Mouse (Mus musculus) CD4-positive naive resting alpha-beta T cell, adult 76 days (primary cell): ENCODE measurements around the gene Ten1. TPM values are rescaled to one million over a fixed set of nuclear protein-coding genes. Genes with fewer than 3 reads are reported as not detected.

Source experiments
- total RNA-seq: library from RNA; stranded (reverse); gene quantifications from one replicate; pipeline ENCODE4 v1.2.4, GENCODE M21; 2023

Ten1 gene
- 31.4 TPM for total RNA-seq

DNA sequence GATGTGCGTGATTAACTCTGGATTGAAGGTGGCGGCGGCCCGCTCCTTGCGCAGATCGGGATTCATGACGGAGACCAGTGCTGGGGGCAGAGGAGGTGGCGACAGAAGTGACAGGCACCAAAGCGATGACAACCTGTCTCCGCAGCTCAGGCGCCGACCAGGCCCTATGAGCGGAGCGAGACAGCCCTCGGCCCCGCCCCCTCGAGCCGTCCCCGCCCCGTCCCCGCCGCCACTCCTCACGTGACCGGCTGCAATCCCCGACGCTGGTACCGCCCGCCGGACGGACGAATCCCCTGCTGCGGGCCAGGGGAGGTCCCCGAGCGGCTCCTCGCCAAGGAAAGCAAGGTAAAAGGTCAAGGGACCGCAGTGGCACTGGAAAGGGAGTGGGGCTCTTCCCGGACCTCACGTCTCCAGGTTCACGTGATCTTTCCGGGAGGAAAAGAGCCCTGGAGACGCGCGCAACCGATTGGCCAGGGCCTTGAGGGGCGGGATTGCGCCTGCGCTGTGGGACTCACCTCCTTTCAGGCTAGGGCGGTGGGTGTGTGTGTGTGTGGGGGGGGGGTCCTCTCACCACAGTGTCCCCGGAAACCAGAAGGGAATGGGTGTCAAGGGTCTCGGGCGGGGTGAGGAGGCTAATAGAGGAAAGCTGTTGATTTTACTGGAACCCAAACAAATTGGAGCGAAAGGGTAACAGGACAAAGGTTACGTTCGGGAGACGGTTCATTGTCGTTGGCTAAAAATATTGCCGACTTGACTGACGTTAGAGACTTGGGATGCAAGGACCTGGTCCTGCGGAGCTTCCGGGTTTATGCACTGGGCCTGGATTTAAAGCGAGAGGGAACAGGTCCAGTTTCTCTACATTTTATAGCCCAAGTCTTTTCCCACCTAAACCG is at the start of gene Ten1, which contains the start of gene Acox1:
Gene Ten1, plus strand, starts transcription at position 217 of the 893 bp plus-strand sequence.
Gene Acox1, minus strand, starts transcription at position 407 of the 893 bp plus-strand sequence.

DNA sequence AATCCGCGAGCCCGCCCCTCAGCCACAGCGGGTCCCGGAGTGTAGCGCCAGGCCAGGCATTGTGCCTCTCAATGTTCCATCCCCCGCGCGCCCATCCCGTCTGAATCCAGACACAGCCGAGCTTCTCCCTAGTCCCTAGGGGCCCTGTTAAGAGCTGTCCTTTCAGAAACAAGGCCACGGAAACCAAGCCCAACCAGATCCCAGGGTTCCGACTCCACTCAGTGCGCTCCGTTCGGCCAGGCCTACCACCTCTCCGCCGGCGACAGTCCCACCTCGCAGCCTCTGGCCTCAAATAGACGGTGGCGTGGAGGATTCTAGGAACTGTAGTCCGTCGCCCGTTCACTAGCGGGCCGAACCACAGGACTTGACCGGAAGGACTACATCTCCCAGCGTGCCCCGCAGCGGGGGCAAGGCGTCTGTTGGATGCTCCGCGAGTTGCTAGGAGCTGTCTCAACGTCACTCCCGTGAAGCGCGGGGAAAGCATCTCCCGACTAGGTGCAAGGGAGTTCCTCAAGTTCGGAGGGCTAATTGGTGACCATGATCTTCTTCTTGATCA is 30.7 kb upstream of the Ten1 start, which contains the start of gene Fbf1:
Gene Fbf1, minus strand, starts transcription at position 283 of the 556 bp plus-strand sequence.

DNA sequence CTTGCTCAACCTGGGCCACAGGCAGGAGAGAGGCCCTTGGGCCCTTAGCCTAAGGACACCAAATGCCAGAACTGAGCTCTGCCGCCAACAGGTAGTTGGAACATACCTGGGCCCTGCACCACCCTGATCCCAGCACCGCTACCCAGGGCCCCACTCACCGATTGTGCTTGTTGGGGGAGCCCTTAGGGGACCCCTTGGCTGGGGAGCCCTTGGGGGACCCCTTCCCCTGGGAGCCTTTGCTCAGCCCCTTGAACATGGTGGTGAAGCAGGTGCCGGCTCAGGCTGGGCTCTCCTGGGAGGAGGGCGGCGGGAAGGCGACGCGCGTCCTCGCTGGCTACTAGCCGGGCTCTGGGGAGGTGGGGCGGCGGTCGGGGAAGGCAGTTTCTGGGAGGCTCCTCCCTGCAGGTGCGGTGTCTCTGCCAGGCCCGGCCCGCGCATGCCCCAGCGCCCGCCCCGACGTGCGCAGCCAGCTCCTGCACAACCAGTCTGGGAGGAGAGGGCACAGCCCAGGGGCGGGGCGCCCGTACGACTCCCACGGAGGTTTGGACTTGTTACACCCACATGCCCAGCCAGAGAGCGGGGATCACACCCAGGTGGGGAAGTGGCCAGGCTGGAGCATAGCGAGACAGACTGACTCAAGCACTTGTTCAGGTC is 39.2 kb downstream of the Ten1 start, which contains the start of gene Evpl:
Gene Evpl, minus strand, starts transcription at position 336 of the 654 bp plus-strand sequence.

Other genes starting within 250 kb of the Ten1 start
- not detected for gene Itgb4, start 224.1 kb upstream of the Ten1 start, total RNA-seq
- 12.6 TPM for gene Galk1, start 186.1 kb upstream of the Ten1 start, total RNA-seq
- 1,542 TPM for gene H3f3b, start 170.9 kb upstream of the Ten1 start, total RNA-seq
- gene Unk, start 168.5 kb upstream of the Ten1 start, total RNA-seq: 62.9 TPM
- gene Unc13d, start 120.9 kb upstream of the Ten1 start, total RNA-seq: 71.6 TPM
- gene Wbp2, start 111.9 kb upstream of the Ten1 start, total RNA-seq: 192 TPM
- 0.73 TPM for gene Trim47, start 71.6 kb upstream of the Ten1 start, total RNA-seq
- gene Trim65, start 67.7 kb upstream of the Ten1 start, total RNA-seq: 30.5 TPM
- gene Mrpl38, start 60.0 kb upstream of the Ten1 start, total RNA-seq: 49.6 TPM
- 19.2 TPM for gene Fbf1, start 30.7 kb upstream of the Ten1 start, total RNA-seq
- 40.6 TPM for gene Acox1, start 190 bp downstream of the Ten1 start, total RNA-seq
- 0.35 TPM for gene Evpl, start 39.2 kb downstream of the Ten1 start, total RNA-seq
- gene Srp68, start 75.4 kb downstream of the Ten1 start, total RNA-seq: 63.1 TPM
- gene Galr2, start 82.1 kb downstream of the Ten1 start, total RNA-seq: not detected
- 46.1 TPM for gene Exoc7, start 108.4 kb downstream of the Ten1 start, total RNA-seq
- gene Foxj1, start 136.5 kb downstream of the Ten1 start, total RNA-seq: 0.29 TPM
- gene Rnf157, start 214.2 kb downstream of the Ten1 start, total RNA-seq: 13.9 TPM
- 149 TPM for gene Ubald2, start 235.2 kb downstream of the Ten1 start, total RNA-seq